21 mouse cellular contexts compared by ENCODE assay signal in the genomic region with DNA sequence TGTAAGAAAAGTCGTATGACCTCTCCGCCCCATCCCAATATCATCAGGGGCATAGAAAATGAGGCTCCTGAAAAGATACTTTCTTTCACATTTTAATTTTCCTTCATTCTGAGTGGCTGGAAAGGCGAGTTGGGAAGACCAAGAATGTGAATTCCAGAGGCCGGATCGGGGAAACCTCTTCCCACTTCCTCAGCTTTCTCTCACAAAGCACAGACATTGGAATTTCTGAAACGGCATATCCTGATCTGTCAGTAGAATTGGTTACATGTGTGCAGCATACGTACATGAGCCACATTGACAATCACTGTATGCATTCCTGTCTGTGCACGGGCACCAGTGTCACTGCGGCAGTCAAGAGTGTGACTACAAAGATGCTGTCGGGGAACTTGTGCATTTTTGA. TPM values are rescaled to one million over a fixed set of nuclear protein-coding genes. Genes with fewer than 3 reads are reported as not detected.
"Had no signal": no experiment of that assay in that cellular context is flagged by ENCODE, and none has a peak within 500 bp of the region (broad histone marks: within the 10 kb centered on the region; RNA-seq: fewer than 3 reads in every experiment).

No protein-coding gene starts in this region.

- H3K9ac ChIP-seq: limb, embryonic 12.5 days; liver, embryonic 12.5 days; lung, embryonic 14.5 days; midbrain, embryonic 15.5 days; neural tube, embryonic 12.5 days had no signal

- ATAC-seq: liver, embryonic 12.5 days; midbrain, embryonic 15.5 days had no signal

- DNase-seq: kidney, adult 9 months; kidney, postnatal 36 days; layer of hippocampus, adult 9-11 months; layer of hippocampus, postnatal 36 days; lung, embryonic 14.5 days; lung, postnatal 10 days; lung, postnatal 4 days; retina, postnatal 1 day; right cerebral cortex, postnatal 4 days; spleen, adult 18-20 months; thymus, adult 18-20 months; thymus, postnatal 14 days had no signal

- H3K4me1 ChIP-seq: limb, embryonic 12.5 days; liver, embryonic 12.5 days; megakaryocyte, embryonic 14.5 days; midbrain, embryonic 15.5 days; neural tube, embryonic 12.5 days had no signal

- H3K9me3 ChIP-seq: limb, embryonic 12.5 days; liver, embryonic 12.5 days; midbrain, embryonic 15.5 days; neural tube, embryonic 12.5 days had no signal

- H3K4me2 ChIP-seq: limb, embryonic 12.5 days; liver, embryonic 12.5 days; lung, embryonic 14.5 days; midbrain, embryonic 11.5 days; midbrain, embryonic 15.5 days; neural tube, embryonic 12.5 days had no signal

- H3K36me3 ChIP-seq: liver, embryonic 12.5 days; midbrain, embryonic 15.5 days; neural tube, embryonic 12.5 days had no signal

- H3K4me3 ChIP-seq: limb, embryonic 12.5 days; liver, embryonic 12.5 days; megakaryocyte, embryonic 14.5 days; midbrain, embryonic 15.5 days; neural tube, embryonic 12.5 days had no signal

- H3K27me3 ChIP-seq: limb, embryonic 12.5 days; liver, embryonic 12.5 days; midbrain, embryonic 15.5 days; neural tube, embryonic 12.5 days had no signal

- H3K27ac ChIP-seq: kidney, postnatal 0 days; limb, embryonic 12.5 days; liver, embryonic 12.5 days; midbrain, embryonic 15.5 days; neural tube, embryonic 12.5 days had no signal

RNA-seq across cellular contexts. Expression of a gene that starts 11.3 kb away (rescaled TPM):
- total RNA-seq: monocyte, adult 5-6 weeks; neutrophil, adult 5-6 weeks had no signal
